Mouse (Mus musculus) limb, embryonic 15.5 days (tissue): Measurements from ENCODE around the gene Wwox. TPM values are rescaled to one million over a fixed set of nuclear protein-coding genes. Genes with fewer than 3 reads are reported as not detected.

ENCODE experiments used
- ATAC-seq: fragments of 200-750 bp; cut with Nextera tagmentation; 2 replicates; pipeline ENCODE4 v1.8.0; 2017; ENCODE audit warnings: low read depth, moderate TSS enrichment; ENCODE audit not compliant: insufficient number of reproducible peaks, low FRiP score, low TSS enrichment
- H3K27ac ChIP-seq: fragments of 300-500 bp; sonication (generic); 2 replicates; pipeline ENCODE4 v1.5.1; 2015; ENCODE audit warnings: moderate library complexity, mild to moderate bottlenecking, inconsistent platforms
- H3K27me3 ChIP-seq: fragments of 300-500 bp; sonication (generic); 2 replicates; pipeline ENCODE4 v1.6.1; 2015; ENCODE audit warnings: inconsistent platforms
- H3K36me3 ChIP-seq: fragments of 300-500 bp; sonication (generic); 2 replicates; pipeline ENCODE4 v1.6.1; 2015; ENCODE audit warnings: inconsistent platforms
- H3K4me1 ChIP-seq: fragments of 300-500 bp; sonication (generic); 2 replicates; pipeline ENCODE4 v1.6.1; 2015; ENCODE audit warnings: inconsistent platforms
- H3K4me2 ChIP-seq: fragments of 300-500 bp; sonication (generic); 2 replicates; pipeline ENCODE4 v1.6.1; 2015; ENCODE audit warnings: mild to moderate bottlenecking, inconsistent platforms
- H3K4me3 ChIP-seq: fragments of 300-500 bp; sonication (generic); 2 replicates; pipeline ENCODE4 v1.5.1; 2015; ENCODE audit warnings: mild to moderate bottlenecking, inconsistent platforms
- H3K9ac ChIP-seq: fragments of 300-500 bp; sonication (generic); 2 replicates; pipeline ENCODE4 v1.6.1; 2015; ENCODE audit warnings: inconsistent platforms
- H3K9me3 ChIP-seq: fragments of 300-500 bp; sonication (generic); 2 replicates; pipeline ENCODE4 v1.6.1; 2016; ENCODE audit warnings: inconsistent platforms
- WGBS: fragments of 180-500 bp; shearing (Covaris S2); methylation state at CpG from one replicate; pipeline ENCODE4 v1.1.7; 2015; 5-methylcytosine and 5-hydroxymethylcytosine counted together
- polyA plus RNA-seq: library from polyadenylated mRNA; unstranded; fragments of >200 nt; fragmentation: Nextera tagmentation; extraction: Ambion mirVana; gene quantifications from 2 replicates; pipeline ENCODE4 v1.2.1, GENCODE M21; 2015

The Wwox gene
- polyA plus RNA-seq, 1 experiment from 2014 or later = 10.4 TPM

GRCm38 (mm10) chr8:115333972-115334371 is 894.5 kb downstream of the Wwox start:
- Histone ChIP-seq H3K36me3 (no peaks in the 10 kb centered on the region), H3K4me1 (no peaks in the 10 kb centered on the region), H3K27me3 (no peaks in the 10 kb centered on the region), H3K9me3 (no peaks in the 10 kb centered on the region), H3K27ac (no peak overlapping the region), H3K4me3 (no peak overlapping the region), H3K9ac (no peak overlapping the region), H3K4me2 (no peak overlapping the region)
- no peak for ATAC-seq
- 74% methylated on average over 3 of the region's 3 CpGs for WGBS

- no peaks in the 10 kb centered on the region for H3K4me1 ChIP-seq
- 73% methylated on average over 1 of the region's 1 CpGs for WGBS
- ATAC-seq = no peak
- no peak overlapping the region for H3K4me2 ChIP-seq
- H3K9me3 ChIP-seq = no peaks in the 10 kb centered on the region
- H3K36me3 ChIP-seq = no peaks in the 10 kb centered on the region
- H3K4me3 ChIP-seq = no peak overlapping the region
- no peak overlapping the region for H3K27ac ChIP-seq
- no peaks in the 10 kb centered on the region for H3K27me3 ChIP-seq
- no peak overlapping the region for H3K9ac ChIP-seq
These were observed 896.9 kb downstream of the Wwox start for GRCm38 (mm10) chr8:115336361-115336760.

DNA sequence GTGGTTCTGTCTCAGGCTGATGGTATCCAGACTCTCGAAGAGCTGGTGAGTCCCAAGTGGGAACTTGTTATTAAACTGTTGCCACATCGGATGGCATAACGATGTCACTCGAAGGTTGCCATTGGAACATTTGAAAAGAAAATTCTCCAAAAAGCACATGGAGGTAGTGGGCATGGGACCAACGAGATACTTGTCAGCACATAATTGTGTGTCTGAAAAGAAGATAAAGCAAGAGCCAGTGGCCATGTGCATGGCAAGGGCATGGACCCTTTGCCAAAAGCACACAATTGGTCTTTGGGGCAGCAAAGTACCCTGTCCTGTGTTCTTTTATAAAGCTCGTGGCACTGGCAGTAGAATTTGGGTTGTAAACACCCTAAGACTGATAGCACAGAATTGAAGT is 909.2 kb downstream of the Wwox start:
- 68% methylated on average over 6 of the region's 6 CpGs for WGBS
- Histone ChIP-seq H3K27ac (no peak overlapping the region), H3K27me3 (no peaks in the 10 kb centered on the region), H3K4me3 (no peak overlapping the region), H3K9ac (no peak overlapping the region), H3K4me2 (no peak overlapping the region), H3K9me3 (no peaks in the 10 kb centered on the region), H3K4me1 (no peaks in the 10 kb centered on the region), H3K36me3 (no peaks in the 10 kb centered on the region)
- no peak for ATAC-seq

DNA sequence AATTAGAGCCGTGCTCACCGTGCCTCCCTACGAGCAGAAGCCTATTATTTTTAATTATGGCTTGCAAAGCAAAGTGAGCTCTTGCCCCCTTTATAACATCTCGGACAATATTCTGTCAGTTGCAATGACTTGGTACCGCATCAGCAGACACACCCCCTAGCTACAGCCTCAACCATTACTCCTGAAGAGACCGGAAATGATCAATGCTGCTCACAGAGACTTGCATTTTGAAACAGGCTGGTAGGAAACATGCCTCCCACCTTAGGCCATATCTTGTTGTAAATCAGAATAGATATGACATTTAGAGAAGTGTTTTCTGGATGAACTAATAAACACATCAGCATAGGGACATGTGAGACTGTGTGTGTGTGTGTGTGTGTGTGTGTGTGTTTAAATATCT is 911.3 kb downstream of the Wwox start:
- Histone ChIP-seq H3K4me3 (no peak overlapping the region), H3K27me3 (no peaks in the 10 kb centered on the region), H3K27ac (no peak overlapping the region), H3K9me3 (no peaks in the 10 kb centered on the region), H3K4me2 (no peak overlapping the region), H3K4me1 (no peaks in the 10 kb centered on the region), H3K36me3 (no peaks in the 10 kb centered on the region), H3K9ac (no peak overlapping the region)
- 41% methylated on average over 6 of the region's 6 CpGs for WGBS
- ATAC-seq = no peak

DNA sequence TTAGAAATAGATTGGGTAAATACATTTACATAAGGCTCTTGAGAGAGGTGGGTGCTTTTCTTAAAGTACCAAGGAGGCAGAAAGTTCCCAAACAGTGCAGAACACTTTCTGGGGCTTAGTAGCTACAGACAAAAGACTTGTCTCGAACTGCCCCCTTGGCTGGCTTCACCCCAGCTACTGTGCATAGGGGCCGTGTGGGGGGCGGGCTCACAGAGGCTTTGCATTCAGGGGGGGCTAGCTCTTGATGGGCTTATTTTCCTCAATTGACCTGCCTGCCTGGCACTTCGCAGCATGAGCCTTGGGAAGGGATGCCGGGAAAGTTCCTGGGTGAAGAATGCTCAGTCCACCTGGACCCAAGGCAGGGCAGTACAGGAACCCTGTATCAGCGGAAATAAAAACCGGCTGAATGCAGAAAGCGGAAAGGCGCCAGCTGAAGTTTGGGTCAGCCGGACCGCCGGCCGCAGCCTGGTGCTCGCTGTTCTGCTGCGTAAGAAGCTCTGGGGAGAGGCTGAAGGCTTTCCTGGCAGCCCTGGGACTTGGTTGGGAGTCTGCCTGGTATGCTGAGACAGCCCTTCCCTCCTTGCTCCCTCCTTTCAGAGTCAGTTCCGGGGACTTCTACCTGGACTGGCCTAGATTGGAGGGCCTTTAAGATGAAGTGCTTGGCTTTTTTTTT is 918.3 kb downstream of the Wwox start:
- H3K4me3 ChIP-seq = no peak overlapping the region
- no peak overlapping the region for H3K27ac ChIP-seq
- no peaks in the 10 kb centered on the region for H3K9me3 ChIP-seq
- no peak overlapping the region for H3K9ac ChIP-seq
- ATAC-seq = no peak
- 55% methylated on average over 16 of the region's 16 CpGs for WGBS
- H3K36me3 ChIP-seq = no peaks in the 10 kb centered on the region
- H3K4me2 ChIP-seq = no peak overlapping the region
- peaks cover 6% of the 10 kb centered on the region; the same call in 1 of the 2 replicates for H3K27me3 ChIP-seq
- peaks cover 10% of the 10 kb centered on the region for H3K4me1 ChIP-seq

DNA sequence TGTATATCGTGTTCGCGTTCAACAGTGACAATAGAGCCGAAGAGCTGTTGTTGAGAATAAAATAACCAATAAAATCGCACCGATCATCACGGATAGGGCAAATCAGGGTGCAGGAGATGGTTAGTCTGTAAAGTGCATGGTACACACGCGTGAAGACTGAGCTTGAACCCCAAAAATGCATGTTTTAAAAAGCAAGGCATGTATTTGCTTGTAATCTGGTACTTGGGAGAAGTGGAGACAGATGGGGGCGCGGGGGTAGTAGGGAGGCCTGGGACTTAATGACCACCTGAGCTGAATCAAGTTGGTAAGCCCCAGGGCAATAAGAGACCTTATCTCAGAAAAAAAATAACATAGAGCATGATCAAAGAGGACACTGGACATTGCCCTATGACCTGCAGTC is 919.0 kb downstream of the Wwox start:
- no peak overlapping the region for H3K4me2 ChIP-seq
- H3K4me3 ChIP-seq = no peak overlapping the region
- no peaks in the 10 kb centered on the region for H3K9me3 ChIP-seq
- peaks cover 6% of the 10 kb centered on the region; the same call in 1 of the 2 replicates for H3K27me3 ChIP-seq
- peaks cover 10% of the 10 kb centered on the region for H3K4me1 ChIP-seq
- no peak overlapping the region for H3K27ac ChIP-seq
- 85% methylated on average over 11 of the region's 11 CpGs for WGBS
- H3K36me3 ChIP-seq = no peaks in the 10 kb centered on the region
- ATAC-seq = no peak
- H3K9ac ChIP-seq = no peak overlapping the region

DNA sequence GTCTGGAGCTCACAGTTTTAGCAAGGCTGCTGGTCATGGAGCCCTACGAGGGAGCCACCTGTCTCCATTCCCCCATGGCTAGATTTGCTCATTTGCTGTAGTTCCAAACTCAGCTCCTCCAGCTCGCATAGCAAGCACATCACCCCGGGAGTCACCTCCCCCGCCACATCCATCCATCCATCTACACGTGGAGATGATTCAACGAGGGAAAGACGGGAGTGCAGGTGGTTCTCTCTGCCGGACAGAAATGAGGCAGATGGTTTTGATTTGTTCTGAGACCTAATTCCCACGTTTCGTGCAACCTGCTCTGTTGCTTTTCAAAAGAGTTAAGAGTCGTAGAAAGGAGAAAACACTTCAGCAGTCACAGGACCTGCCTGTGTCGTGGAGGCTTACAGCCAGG is 920.2 kb downstream of the Wwox start:
- no peak overlapping the region for H3K4me2 ChIP-seq
- H3K27me3 ChIP-seq = peaks cover 6% of the 10 kb centered on the region; the same call in 1 of the 2 replicates
- no peak overlapping the region for H3K9ac ChIP-seq
- H3K27ac ChIP-seq = no peak overlapping the region
- no peaks in the 10 kb centered on the region for H3K9me3 ChIP-seq
- no peak for ATAC-seq
- H3K4me3 ChIP-seq = no peak overlapping the region
- peaks cover 10% of the 10 kb centered on the region for H3K4me1 ChIP-seq
- 18% methylated on average over 12 of the region's 12 CpGs for WGBS
- no peaks in the 10 kb centered on the region for H3K36me3 ChIP-seq

DNA sequence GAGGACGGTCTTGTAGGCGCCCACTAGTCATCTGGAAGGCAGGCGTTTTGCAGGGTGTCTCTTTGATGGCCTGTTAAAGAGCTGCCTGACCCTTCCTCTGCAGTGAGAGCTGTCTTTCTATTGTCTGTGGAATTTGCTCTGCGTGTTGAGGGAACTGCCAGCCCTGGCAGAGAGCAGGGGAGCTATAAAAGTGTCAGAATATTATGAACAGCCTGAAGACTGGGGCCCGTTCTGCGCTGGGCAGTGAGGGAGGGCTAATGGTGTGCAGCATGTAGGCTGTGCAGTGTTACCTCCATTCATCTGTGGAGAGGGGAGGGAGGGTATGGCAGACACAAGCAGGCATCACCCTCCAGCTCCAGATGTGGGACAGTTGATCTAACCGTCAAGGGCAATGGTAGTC is 923.1 kb downstream of the Wwox start:
- peaks cover 6% of the 10 kb centered on the region; the same call in 1 of the 2 replicates for H3K27me3 ChIP-seq
- no peak overlapping the region for H3K9ac ChIP-seq
- no peaks in the 10 kb centered on the region for H3K36me3 ChIP-seq
- no peak overlapping the region for H3K4me2 ChIP-seq
- 8% methylated on average over 7 of the region's 7 CpGs for WGBS
- ATAC-seq = no peak
- no peak overlapping the region for H3K27ac ChIP-seq
- no peaks in the 10 kb centered on the region for H3K9me3 ChIP-seq
- H3K4me1 ChIP-seq = peaks cover 10% of the 10 kb centered on the region
- no peak overlapping the region for H3K4me3 ChIP-seq

- WGBS = 23% methylated on average over 4 of the region's 4 CpGs
- Histone ChIP-seq H3K9me3 (no peaks in the 10 kb centered on the region), H3K9ac (no peak overlapping the region), H3K4me3 (no peak overlapping the region), H3K36me3 (no peaks in the 10 kb centered on the region), H3K27ac (0 out of 2 replicates have a peak overlapping the region, but pooled peaks have one; percentile 17), H3K4me2 (no peak overlapping the region), H3K27me3 (0 out of 2 replicates have a peak, but pooled peaks cover 5% of the 10 kb centered on the region), H3K4me1 (peaks cover 17% of the 10 kb centered on the region)
- ATAC-seq = no peak
These were observed 935.5 kb downstream of the Wwox start for GRCm38 (mm10) chr8:115374957-115375356.

DNA sequence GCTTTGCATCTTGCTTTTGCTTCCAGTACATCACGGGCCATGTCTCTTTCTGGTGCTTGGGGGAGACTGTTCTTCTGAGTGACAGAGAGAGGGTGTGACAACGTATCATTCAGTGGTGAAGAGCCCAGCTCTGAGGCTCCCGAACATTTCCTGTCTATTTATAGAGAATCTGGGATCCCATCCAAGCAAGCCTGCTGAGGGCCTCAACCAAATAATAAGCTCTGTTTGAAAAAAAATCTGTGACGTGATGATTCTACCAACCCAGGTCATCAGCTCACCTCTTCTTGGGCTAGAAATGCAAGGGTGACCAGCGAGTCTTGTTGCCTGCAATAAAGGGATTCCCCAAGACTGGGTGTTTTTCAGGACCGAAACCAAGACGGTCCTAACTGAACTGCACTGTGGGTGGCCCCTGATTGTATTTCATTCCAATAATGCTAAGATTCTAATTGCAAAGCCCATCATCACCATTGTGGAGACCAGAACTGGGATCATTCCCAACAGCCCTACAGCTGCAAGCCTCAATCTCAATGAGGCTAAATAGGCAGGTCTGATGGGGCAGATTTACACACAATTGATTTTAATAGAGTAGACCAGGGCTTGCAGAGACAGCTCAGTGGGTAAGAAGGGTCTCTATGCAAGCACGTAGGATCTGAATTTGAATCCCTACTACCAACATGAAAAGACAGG is 936.0 kb downstream of the Wwox start:
- Histone ChIP-seq H3K4me3 (no peak overlapping the region), H3K36me3 (no peaks in the 10 kb centered on the region), H3K4me2 (no peak overlapping the region), H3K27ac (0 out of 2 replicates have a peak overlapping the region, but pooled peaks have one; percentile 17), H3K27me3 (no peaks in the 10 kb centered on the region), H3K9me3 (no peaks in the 10 kb centered on the region), H3K4me1 (peaks cover 17% of the 10 kb centered on the region), H3K9ac (no peak overlapping the region)
- no peak for ATAC-seq
- 51% methylated on average over 8 of the region's 8 CpGs for WGBS

GRCm38 (mm10) chr8:115377321-115377720 is 937.9 kb downstream of the Wwox start:
- Histone ChIP-seq H3K36me3 (no peaks in the 10 kb centered on the region), H3K9me3 (no peaks in the 10 kb centered on the region), H3K4me2 (no peak overlapping the region), H3K27ac (no peak overlapping the region), H3K27me3 (no peaks in the 10 kb centered on the region), H3K9ac (no peak overlapping the region), H3K4me3 (no peak overlapping the region), H3K4me1 (peaks cover 17% of the 10 kb centered on the region)
- 40% methylated on average over 4 of the region's 4 CpGs for WGBS
- no peak for ATAC-seq

- Histone ChIP-seq H3K4me1 (peaks cover 10% of the 10 kb centered on the region), H3K27me3 (0 out of 2 replicates have a peak, but pooled peaks cover 2% of the 10 kb centered on the region), H3K4me2 (no peak overlapping the region), H3K27ac (no peak overlapping the region), H3K4me3 (no peak overlapping the region), H3K9me3 (no peaks in the 10 kb centered on the region), H3K36me3 (no peaks in the 10 kb centered on the region), H3K9ac (no peak overlapping the region)
- WGBS = 76% methylated on average over 4 of the region's 4 CpGs
- ATAC-seq = no peak
These were observed 940.6 kb downstream of the Wwox start for GRCm38 (mm10) chr8:115380017-115380416.
